Mouse (Mus musculus) cerebellum, postnatal 4 days (tissue): ENCODE measurements around the gene Olfr1390.
"Not testable (repeated sequence)": the region's sequence is repeated elsewhere in the genome, so short reads cannot be mapped to it uniquely, and the experiment has no call there.

Source experiments
- DNase-seq, 2 experiments: peaks; one replicate each; pipeline ENCODE4 v3.0.0; 2022; ENCODE audit warnings: low spot score in 2 of 2, mixed read lengths in 1 of 2

Gene Olfr1390

GRCm38 (mm10) chr11:49334888-49335287 is at the start of gene Olfr1390:
Olfr1390 (plus strand) TSS chr11:49335188.
- no peak for DNase-seq

DNA sequence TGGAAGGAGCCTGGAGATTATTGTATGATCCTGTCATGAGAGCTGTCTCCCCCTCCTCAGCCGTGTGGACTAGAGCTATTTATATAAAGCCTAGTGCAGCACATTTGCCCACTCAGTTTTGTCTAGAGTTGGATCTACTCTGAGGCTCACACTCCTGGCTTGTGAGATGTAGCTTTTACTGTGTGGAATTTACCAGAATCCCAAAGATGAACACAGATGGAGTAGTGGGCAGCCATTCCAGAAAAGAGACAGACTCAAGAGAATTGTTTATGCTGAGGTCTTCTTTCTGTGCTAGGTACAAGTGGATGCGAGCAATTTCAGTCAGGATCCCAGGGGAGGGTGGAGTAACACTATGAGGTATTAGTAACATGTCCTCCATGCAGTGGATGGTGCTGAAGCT is 47.7 kb upstream of the Olfr1390 start:
- no peak for DNase-seq

GRCm38 (mm10) chr11:49292777-49293176 is 42.2 kb upstream of the Olfr1390 start:
- no peak for DNase-seq

DNA sequence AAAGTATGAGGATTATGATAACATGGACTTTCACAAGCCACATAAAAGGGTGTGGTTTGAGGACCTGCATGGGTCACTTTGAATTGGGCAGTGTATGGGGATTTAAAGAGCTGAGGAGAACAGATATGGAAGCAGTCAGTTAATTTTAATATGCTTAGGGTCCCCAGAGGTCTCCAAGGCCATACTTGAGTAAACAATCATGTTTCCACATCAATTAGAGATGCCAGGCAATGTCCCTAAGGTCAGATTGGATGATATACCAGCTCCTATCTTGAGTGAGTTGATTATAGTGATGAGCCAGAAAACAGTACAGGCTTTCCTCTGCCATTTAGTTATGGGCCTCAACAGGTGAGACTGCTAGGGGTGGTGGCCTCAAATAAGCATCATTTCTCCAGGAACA is 30.5 kb upstream of the Olfr1390 start, which contains the start of gene Olfr10:
Olfr10 (plus strand) TSS at position 301 of the 400 bp plus-strand sequence.
- DNase-seq = no peak

DNA sequence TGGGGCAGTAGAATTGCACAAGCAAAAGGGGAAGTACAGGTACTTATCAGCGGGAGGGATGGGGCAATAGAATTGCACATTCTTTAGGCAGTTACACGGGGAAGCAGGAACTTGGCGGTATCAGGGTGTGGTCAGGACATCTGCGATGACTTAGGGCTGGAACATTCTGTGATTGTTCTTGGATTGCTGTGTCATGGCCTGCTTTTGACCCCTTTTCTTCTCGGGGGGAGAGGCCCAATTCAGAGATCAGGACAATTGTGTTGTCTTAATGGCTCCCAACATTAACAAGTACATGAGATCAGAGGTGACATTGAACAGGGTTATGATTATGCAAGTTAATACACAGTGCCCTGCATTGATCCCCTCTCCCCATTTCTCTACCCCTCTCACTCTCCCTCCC is 26.4 kb upstream of the Olfr1390 start:
- not testable (repeated sequence) for DNase-seq

- DNase-seq = no peak
Measured at GRCm38 (mm10) chr11:49322442-49322841, 12.5 kb upstream of the Olfr1390 start, which contains the start of gene Olfr1391. Olfr1391 (plus strand) TSS chr11:49322742.

- DNase-seq = no peak
Measured at GRCm38 (mm10) chr11:49326726-49327125, 8.3 kb upstream of the Olfr1390 start.

GRCm38 (mm10) chr11:49329686-49330085 is 5.3 kb upstream of the Olfr1390 start:
- DNase-seq = no peak

GRCm38 (mm10) chr11:49337150-49337832 is 2.3 kb downstream of the Olfr1390 start:
- DNase-seq = no peak

GRCm38 (mm10) chr11:49383133-49383532 is 48.1 kb downstream of the Olfr1390 start:
- no peak for DNase-seq

DNA sequence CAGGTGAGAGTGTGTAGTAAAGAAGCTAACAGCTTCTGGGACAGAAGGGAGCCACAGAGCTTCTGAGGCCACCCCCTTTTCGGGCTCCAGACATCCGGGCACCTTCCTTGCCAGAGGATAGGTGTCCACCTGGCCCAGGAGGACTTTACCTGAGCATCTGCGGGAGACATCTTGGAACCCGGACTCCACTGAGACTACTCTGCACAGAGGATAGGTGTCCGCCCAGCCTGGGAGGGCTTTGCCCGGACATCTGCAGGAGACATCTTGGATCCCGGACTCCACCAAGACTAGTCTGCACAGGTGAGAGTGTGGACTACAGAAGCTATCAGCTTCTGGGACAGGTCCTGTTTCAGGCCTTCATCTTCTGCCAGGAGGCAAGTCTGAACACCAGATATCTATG is 51.1 kb downstream of the Olfr1390 start:
- DNase-seq = not testable (repeated sequence)
